Mouse (Mus musculus): ENCODE measurements at regions not wholly inside any gene's neighbourhood (a gene's known extent, or its start where the extent isn't known, plus 50 kb on each side); places are given as distances from the start of the nearest gene placed in this dataset.

DNA sequence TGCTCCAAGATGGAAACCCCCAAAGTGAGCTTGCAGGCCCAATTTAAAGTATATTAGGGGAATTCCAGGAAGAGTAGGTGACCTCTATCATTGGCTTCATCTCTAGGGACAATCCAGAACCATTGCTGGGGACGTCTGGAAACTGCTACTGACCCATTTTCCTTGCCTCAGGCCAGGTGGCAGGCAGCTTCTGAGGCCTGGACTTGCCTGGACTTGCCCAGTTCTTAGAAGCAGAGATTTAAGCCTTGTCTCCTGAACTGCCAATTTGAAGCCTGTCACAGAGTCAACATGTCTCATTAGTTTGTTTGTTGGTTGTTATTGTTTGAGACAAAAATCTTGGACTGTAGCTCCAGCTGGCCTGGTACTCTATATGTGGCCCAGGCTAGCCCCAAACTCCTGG lies 151.1 kb downstream of the Sp3 start:
- Histone ChIP-seq H3K79me2 (ENCODE audit: control insufficient read depth, insufficient read depth, low read length, poor library complexity) (no peaks in the 10 kb centered on the region), H3K4me1 (ENCODE audit: control insufficient read depth in 1 of 2, insufficient read depth in 2 of 2, low read length in 2 of 2) (no peaks in the 10 kb centered on the region), H3K27me3 (ENCODE audit: control insufficient read depth in 1 of 2, insufficient read depth in 2 of 2, low read length in 2 of 2) (peaks cover 0 to 2% of the 10 kb centered on the region in 2 experiments; a peak in 1 of 4 replicates), H3K36me3 (ENCODE audit: control insufficient read depth in 1 of 2, insufficient read depth in 2 of 2, low read length in 2 of 2) (no peaks in the 10 kb centered on the region), H3K9ac (ENCODE audit: control insufficient read depth, low read depth, low read length, poor library complexity, severe bottlenecking) (no peak overlapping the region), H3K27ac (ENCODE audit: control insufficient read depth, low read depth, low read length) (no peak overlapping the region), H3K4me3 (ENCODE audit: control insufficient read depth in 1 of 2, insufficient read depth in 1 of 2, low read depth in 2 of 2, low read length in 2 of 2) (no peak overlapping the region), H3K9me3 (replicated peaks; ENCODE audit: insufficient read depth, low read length) (no peaks in the 10 kb centered on the region)
- TF ChIP-seq SMC3 (IDR thresholded peaks at IDR 0.05; ENCODE audit: low read depth, low read length) = no peak
- no peak for TF ChIP-seq ZC3H11A (IDR thresholded peaks at IDR 0.05; ENCODE audit: low read depth, low read length)
- TF ChIP-seq MXI1 (IDR thresholded peaks at IDR 0.05; ENCODE audit: low read depth, low read length) = no peak
- no peak for TF ChIP-seq CTCF (IDR thresholded peaks at IDR 0.05 in 2 of 3, conservative IDR thresholded peaks at IDR 0.05 in 1 of 3; ENCODE audit: control insufficient read depth in 1 of 3, insufficient read depth in 1 of 3, low read depth in 2 of 3, low read length in 3 of 3, poor library complexity in 1 of 3, severe bottlenecking in 1 of 3)
- no peak for TF ChIP-seq POLR2AphosphoS2 (IDR thresholded peaks at IDR 0.05; ENCODE audit: low read length)
- no peak for TF ChIP-seq USF2 (IDR thresholded peaks at IDR 0.05; ENCODE audit: borderline replicate concordance in 1 of 2, insufficient read depth in 1 of 2, low read depth in 1 of 2, low read length in 2 of 2)
- no peak for TF ChIP-seq KAT2A (conservative IDR thresholded peaks at IDR 0.05; ENCODE audit: low read depth, low read length)
- TF ChIP-seq MYC (IDR thresholded peaks at IDR 0.05; ENCODE audit: low read depth, low read length) = no peak
- no peak for TF ChIP-seq E2F4 (IDR thresholded peaks at IDR 0.05; ENCODE audit: borderline replicate concordance, low read depth, low read length)
- TF ChIP-seq TCF12 (IDR thresholded peaks at IDR 0.05; ENCODE audit: low read depth, low read length) = no peak
- TF ChIP-seq SIN3A (IDR thresholded peaks at IDR 0.05; ENCODE audit: low read length) = no peak
- no peak for TF ChIP-seq ZNF384 (IDR thresholded peaks at IDR 0.05; ENCODE audit: low read depth, low read length)
- no peak for TF ChIP-seq UBTF (IDR thresholded peaks at IDR 0.05; ENCODE audit: borderline replicate concordance, insufficient read depth, low read depth, low read length)
- TF ChIP-seq TAL1 (IDR thresholded peaks at IDR 0.05; ENCODE audit: low read length) = no peak
- no peak for TF ChIP-seq BHLHE40 (IDR thresholded peaks at IDR 0.05; ENCODE audit: borderline replicate concordance, low read depth, low read length)
- no peak for TF ChIP-seq MAZ (IDR thresholded peaks at IDR 0.05; ENCODE audit: low read depth, low read length)
- TF ChIP-seq NELFE (IDR thresholded peaks at IDR 0.05; ENCODE audit: low read depth, low read length) = no peak
- no peak for TF ChIP-seq ELF1 (IDR thresholded peaks at IDR 0.05; ENCODE audit: low read depth, low read length)
- no peak for DNase-seq (ENCODE audit: low read depth, low spot score)

DNA sequence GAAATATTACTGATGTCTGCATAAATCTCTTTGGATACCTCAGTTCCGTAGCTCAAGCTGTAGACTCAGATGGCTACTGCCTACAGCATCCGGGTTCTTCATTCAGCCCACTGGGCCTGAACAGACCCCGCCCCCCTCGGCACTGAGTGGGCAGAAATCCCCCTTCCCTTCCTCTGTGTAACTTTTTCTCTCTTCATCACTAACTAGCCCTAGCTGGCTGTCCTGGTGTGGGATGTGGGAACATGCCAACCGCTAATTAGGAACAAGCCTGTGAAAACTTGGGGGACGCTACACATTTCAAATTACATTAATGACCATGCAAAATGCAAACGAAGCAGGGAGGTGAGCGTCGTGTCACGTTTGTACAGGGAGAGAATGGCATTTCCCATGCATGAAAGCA lies 147.5 kb downstream of the Sp3 start:
- no peak for TF ChIP-seq SMC3 (IDR thresholded peaks at IDR 0.05; ENCODE audit: low read depth, low read length)
- no peak for TF ChIP-seq E2F4 (IDR thresholded peaks at IDR 0.05; ENCODE audit: borderline replicate concordance, low read depth, low read length)
- TF ChIP-seq GABPA (IDR thresholded peaks at IDR 0.05; ENCODE audit: low read depth, low read length) = no peak
- TF ChIP-seq EP300 (IDR thresholded peaks at IDR 0.05; ENCODE audit: low read depth in 1 of 2, low read length in 2 of 2) = no peak
- TF ChIP-seq KAT2A (conservative IDR thresholded peaks at IDR 0.05; ENCODE audit: low read depth, low read length) = no peak
- TF ChIP-seq ZKSCAN1 (IDR thresholded peaks at IDR 0.05; ENCODE audit: low read depth, low read length) = no peak
- TF ChIP-seq CHD1 (IDR thresholded peaks at IDR 0.05; ENCODE audit: low read depth, low read length) = no peak
- TF ChIP-seq TBP (IDR thresholded peaks at IDR 0.05; ENCODE audit: low read depth, low read length) = no peak
- no peak for TF ChIP-seq ZC3H11A (IDR thresholded peaks at IDR 0.05; ENCODE audit: low read depth, low read length)
- TF ChIP-seq CTCF (IDR thresholded peaks at IDR 0.05 in 2 of 3, conservative IDR thresholded peaks at IDR 0.05 in 1 of 3; ENCODE audit: control insufficient read depth in 1 of 3, insufficient read depth in 1 of 3, low read depth in 2 of 3, low read length in 3 of 3, poor library complexity in 1 of 3, severe bottlenecking in 1 of 3) = no peak
- TF ChIP-seq MAX (IDR thresholded peaks at IDR 0.05; ENCODE audit: low read length) = no peak
- TF ChIP-seq ETS1 (IDR thresholded peaks at IDR 0.05; ENCODE audit: low read depth, low read length) = no peak

More for the DNA sequence above, 147.5 kb downstream of the Sp3 start:
- no peak for DNase-seq (ENCODE audit: low read depth, low spot score)
- Histone ChIP-seq H3K4me3 (ENCODE audit: control insufficient read depth in 1 of 2, insufficient read depth in 1 of 2, low read depth in 2 of 2, low read length in 2 of 2) (no peak overlapping the region), H3K79me2 (ENCODE audit: control insufficient read depth, insufficient read depth, low read length, poor library complexity) (no peaks in the 10 kb centered on the region), H3K9me3 (replicated peaks; ENCODE audit: insufficient read depth, low read length) (no peaks in the 10 kb centered on the region), H3K27ac (ENCODE audit: control insufficient read depth, low read depth, low read length) (no peak overlapping the region), H3K4me1 (ENCODE audit: control insufficient read depth in 1 of 2, insufficient read depth in 2 of 2, low read length in 2 of 2) (peaks cover 0 to 6% of the 10 kb centered on the region in 2 experiments; a peak in 1 of 4 replicates), H3K27me3 (ENCODE audit: control insufficient read depth in 1 of 2, insufficient read depth in 2 of 2, low read length in 2 of 2) (peaks cover 2 to 3% of the 10 kb centered on the region in 2 experiments; a peak in 3 of 4 replicates), H3K36me3 (ENCODE audit: control insufficient read depth in 1 of 2, insufficient read depth in 2 of 2, low read length in 2 of 2) (no peaks in the 10 kb centered on the region), H3K9ac (ENCODE audit: control insufficient read depth, low read depth, low read length, poor library complexity, severe bottlenecking) (no peak overlapping the region)

All from MEL (cell line).